Mouse (Mus musculus): Measurements from ENCODE around the gene 4930452B06Rik. TPM values are rescaled to one million over a fixed set of nuclear protein-coding genes. Genes with fewer than 3 reads are reported as not detected.

The 4930452B06Rik gene
- polyA plus RNA-seq, 1 experiment from 2014 or later, result 11.1 TPM

GRCm38 (mm10) chr14:8503345-8503744 lies 162.7 kb downstream of the 4930452B06Rik start:
- no peaks in the 10 kb centered on the region for H3K4me1 ChIP-seq (ENCODE audit: insufficient read depth, low read length)
- no peaks in the 10 kb centered on the region for H3K9me3 ChIP-seq (ENCODE audit: low read length)
- H3K27me3 ChIP-seq (ENCODE audit: insufficient read depth, low read length), result no peaks in the 10 kb centered on the region
- 88% methylated on average over 3 of the region's 3 CpGs for WGBS
- no peaks in the 10 kb centered on the region for H3K36me3 ChIP-seq (ENCODE audit: insufficient read depth, low read length)
- no peak overlapping the region for H3K27ac ChIP-seq (ENCODE audit: low read length)
- no peak for ATAC-seq (ENCODE audit: low FRiP score, low TSS enrichment)
- no peak overlapping the region for H3K4me2 ChIP-seq (replicated peaks; ENCODE audit: low read depth, low read length)
- no peak overlapping the region for H3K4me3 ChIP-seq (ENCODE audit: low read length)
- H3K9ac ChIP-seq (replicated peaks; ENCODE audit: low read length), result no peak overlapping the region

- Histone ChIP-seq H3K27me3 (ENCODE audit: insufficient read depth, low read length) (no peaks in the 10 kb centered on the region), H3K9ac (replicated peaks; ENCODE audit: low read length) (no peak overlapping the region), H3K4me1 (ENCODE audit: insufficient read depth, low read length) (no peaks in the 10 kb centered on the region), H3K4me3 (ENCODE audit: low read length) (no peak overlapping the region), H3K9me3 (ENCODE audit: low read length) (no peaks in the 10 kb centered on the region), H3K36me3 (ENCODE audit: insufficient read depth, low read length) (no peaks in the 10 kb centered on the region), H3K4me2 (replicated peaks; ENCODE audit: low read depth, low read length) (no peak overlapping the region), H3K27ac (ENCODE audit: low read length) (no peak overlapping the region)
- ATAC-seq (ENCODE audit: low FRiP score, low TSS enrichment), result no peak
- 92% methylated on average over 5 of the region's 5 CpGs for WGBS
Observed at GRCm38 (mm10) chr14:8502496-8502895, 163.5 kb downstream of the 4930452B06Rik start.

- Histone ChIP-seq H3K9ac (replicated peaks; ENCODE audit: low read length) (no peak overlapping the region), H3K27ac (ENCODE audit: low read length) (no peak overlapping the region), H3K9me3 (ENCODE audit: low read length) (no peaks in the 10 kb centered on the region), H3K27me3 (ENCODE audit: insufficient read depth, low read length) (no peaks in the 10 kb centered on the region), H3K4me3 (ENCODE audit: low read length) (no peak overlapping the region), H3K4me2 (replicated peaks; ENCODE audit: low read depth, low read length) (no peak overlapping the region), H3K36me3 (ENCODE audit: insufficient read depth, low read length) (no peaks in the 10 kb centered on the region), H3K4me1 (ENCODE audit: insufficient read depth, low read length) (no peaks in the 10 kb centered on the region)
- no peak for ATAC-seq (ENCODE audit: low FRiP score, low TSS enrichment)
- 75% methylated on average over 2 of the region's 2 CpGs for WGBS
Observed at GRCm38 (mm10) chr14:8495691-8496090, 170.3 kb downstream of the 4930452B06Rik start.

DNA sequence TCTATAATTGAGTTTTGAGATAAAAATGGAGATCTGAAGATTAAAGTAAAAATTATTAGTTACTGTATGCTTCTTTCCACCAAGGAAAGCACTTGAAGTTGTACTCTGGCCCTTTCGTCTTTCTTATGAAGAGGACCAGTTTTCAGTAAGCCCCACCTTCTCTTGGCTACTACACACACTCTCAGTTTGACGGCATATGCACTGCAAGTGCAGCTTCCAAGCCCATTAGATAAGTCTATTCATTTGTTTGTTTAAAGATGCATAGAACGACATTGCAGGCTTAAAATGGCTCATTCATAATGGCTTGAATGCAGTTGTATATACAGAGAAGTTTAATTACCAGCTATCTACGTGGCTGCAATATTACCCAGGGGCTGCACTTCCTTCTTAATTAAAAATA lies 171.1 kb downstream of the 4930452B06Rik start:
- H3K4me3 ChIP-seq (ENCODE audit: low read length), result no peak overlapping the region
- H3K4me2 ChIP-seq (replicated peaks; ENCODE audit: low read depth, low read length), result no peak overlapping the region
- H3K9ac ChIP-seq (replicated peaks; ENCODE audit: low read length), result no peak overlapping the region
- no peaks in the 10 kb centered on the region for H3K27me3 ChIP-seq (ENCODE audit: insufficient read depth, low read length)
- no peak overlapping the region for H3K27ac ChIP-seq (ENCODE audit: low read length)
- WGBS, result 81% methylated on average over 4 of the region's 4 CpGs
- no peak for ATAC-seq (ENCODE audit: low FRiP score, low TSS enrichment)
- H3K4me1 ChIP-seq (ENCODE audit: insufficient read depth, low read length), result no peaks in the 10 kb centered on the region
- no peaks in the 10 kb centered on the region for H3K36me3 ChIP-seq (ENCODE audit: insufficient read depth, low read length)
- H3K9me3 ChIP-seq (ENCODE audit: low read length), result no peaks in the 10 kb centered on the region

DNA sequence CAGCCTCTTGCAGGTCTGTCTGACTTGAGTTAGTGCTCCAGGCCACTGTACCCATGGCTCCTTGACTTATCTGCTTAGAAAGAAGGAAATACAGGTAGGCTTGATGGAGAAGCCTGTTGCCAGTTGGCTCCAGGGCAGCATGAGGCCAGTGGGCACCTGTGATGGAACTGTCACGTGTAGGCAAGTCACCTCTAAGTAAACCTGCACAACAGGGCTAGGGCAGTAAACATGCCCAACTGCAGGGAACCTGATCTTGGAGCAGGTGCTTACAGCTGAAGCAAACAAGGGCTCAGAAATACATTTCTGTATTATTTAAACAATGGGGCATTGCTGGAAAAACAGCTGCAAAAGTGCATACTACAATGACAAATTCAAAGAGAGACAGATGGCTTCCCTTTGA lies 171.8 kb downstream of the 4930452B06Rik start:
- Histone ChIP-seq H3K4me2 (replicated peaks; ENCODE audit: low read depth, low read length) (no peak overlapping the region), H3K27me3 (ENCODE audit: insufficient read depth, low read length) (no peaks in the 10 kb centered on the region), H3K9ac (replicated peaks; ENCODE audit: low read length) (no peak overlapping the region), H3K36me3 (ENCODE audit: insufficient read depth, low read length) (no peaks in the 10 kb centered on the region), H3K9me3 (ENCODE audit: low read length) (no peaks in the 10 kb centered on the region), H3K4me1 (ENCODE audit: insufficient read depth, low read length) (no peaks in the 10 kb centered on the region), H3K27ac (ENCODE audit: low read length) (no peak overlapping the region), H3K4me3 (ENCODE audit: low read length) (no peak overlapping the region)
- 68% methylated on average over 1 of the region's 1 CpGs for WGBS
- ATAC-seq (ENCODE audit: low FRiP score, low TSS enrichment), result no peak

GRCm38 (mm10) chr14:8478098-8478497 lies 187.9 kb downstream of the 4930452B06Rik start:
- H3K27me3 ChIP-seq (ENCODE audit: insufficient read depth, low read length), result no peaks in the 10 kb centered on the region
- no peak for ATAC-seq (ENCODE audit: low FRiP score, low TSS enrichment)
- peaks cover 4% of the 10 kb centered on the region; the same call in 1 of the 2 replicates for H3K36me3 ChIP-seq (ENCODE audit: insufficient read depth, low read length)
- H3K4me3 ChIP-seq (ENCODE audit: low read length), result no peak overlapping the region
- H3K4me1 ChIP-seq (ENCODE audit: insufficient read depth, low read length), result no peaks in the 10 kb centered on the region
- H3K9ac ChIP-seq (replicated peaks; ENCODE audit: low read length), result no peak overlapping the region
- no peak overlapping the region for H3K27ac ChIP-seq (ENCODE audit: low read length)
- H3K4me2 ChIP-seq (replicated peaks; ENCODE audit: low read depth, low read length), result no peak overlapping the region
- peaks cover 7% of the 10 kb centered on the region; the same call in 1 of the 2 replicates for H3K9me3 ChIP-seq (ENCODE audit: low read length)
- WGBS, result 75% methylated on average over 5 of the region's 5 CpGs

DNA sequence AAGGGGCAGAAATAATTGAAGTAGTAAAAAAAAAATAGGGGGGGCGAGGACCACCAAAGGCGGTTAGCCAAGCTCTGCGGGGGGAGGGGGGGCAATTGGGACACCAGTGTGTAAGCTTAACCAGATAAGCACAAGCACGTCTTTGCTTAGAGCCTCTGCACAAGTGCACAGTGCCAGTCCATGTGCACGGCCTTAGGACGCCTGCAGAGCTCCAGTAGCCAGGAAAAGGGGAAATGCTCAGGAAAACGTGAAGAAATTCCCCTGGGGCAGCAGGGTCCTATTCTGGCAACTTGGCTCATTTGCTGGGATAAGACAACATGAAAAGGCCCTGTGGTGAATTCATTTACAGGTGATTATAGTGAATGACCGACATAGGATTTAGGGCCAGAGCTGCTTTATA lies 188.7 kb downstream of the 4930452B06Rik start:
- Histone ChIP-seq H3K4me2 (replicated peaks; ENCODE audit: low read depth, low read length) (no peak overlapping the region), H3K9ac (replicated peaks; ENCODE audit: low read length) (no peak overlapping the region), H3K27ac (ENCODE audit: low read length) (no peak overlapping the region), H3K4me3 (ENCODE audit: low read length) (no peak overlapping the region), H3K36me3 (ENCODE audit: insufficient read depth, low read length) (peaks cover 4% of the 10 kb centered on the region; the same call in 1 of the 2 replicates), H3K27me3 (ENCODE audit: insufficient read depth, low read length) (no peaks in the 10 kb centered on the region), H3K4me1 (ENCODE audit: insufficient read depth, low read length) (no peaks in the 10 kb centered on the region), H3K9me3 (ENCODE audit: low read length) (peaks cover 7% of the 10 kb centered on the region; the same call in 1 of the 2 replicates)
- WGBS, result 73% methylated on average over 8 of the region's 8 CpGs
- ATAC-seq (ENCODE audit: low FRiP score, low TSS enrichment), result no peak

DNA sequence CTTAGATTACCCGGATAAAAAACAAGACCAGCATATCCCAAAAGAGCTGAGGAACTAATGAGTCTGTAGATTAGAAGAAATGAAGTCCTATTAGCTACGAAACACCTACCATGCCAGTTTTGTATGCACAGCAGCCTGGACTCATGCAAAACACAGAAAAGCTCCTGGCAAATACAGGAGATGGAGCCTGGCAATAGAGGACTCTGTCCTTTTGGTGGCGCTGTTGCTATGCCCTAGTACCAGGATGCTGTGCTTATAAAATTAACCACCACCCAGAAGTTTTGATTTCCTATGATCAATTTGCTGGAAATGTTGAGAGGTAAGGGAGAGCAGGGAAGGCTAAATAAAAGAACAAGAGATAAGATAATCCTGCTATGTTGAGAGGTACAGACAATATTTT lies 189.4 kb downstream of the 4930452B06Rik start:
- 67% methylated on average over 3 of the region's 3 CpGs for WGBS
- Histone ChIP-seq H3K9ac (replicated peaks; ENCODE audit: low read length) (no peak overlapping the region), H3K9me3 (ENCODE audit: low read length) (peaks cover 7% of the 10 kb centered on the region; the same call in 1 of the 2 replicates), H3K27me3 (ENCODE audit: insufficient read depth, low read length) (no peaks in the 10 kb centered on the region), H3K27ac (ENCODE audit: low read length) (no peak overlapping the region), H3K4me2 (replicated peaks; ENCODE audit: low read depth, low read length) (no peak overlapping the region), H3K4me3 (ENCODE audit: low read length) (no peak overlapping the region), H3K4me1 (ENCODE audit: insufficient read depth, low read length) (no peaks in the 10 kb centered on the region), H3K36me3 (ENCODE audit: insufficient read depth, low read length) (peaks cover 4% of the 10 kb centered on the region; the same call in 1 of the 2 replicates)
- ATAC-seq (ENCODE audit: low FRiP score, low TSS enrichment), result no peak

- Histone ChIP-seq H3K4me3 (ENCODE audit: low read length) (no peak overlapping the region), H3K4me1 (ENCODE audit: insufficient read depth, low read length) (no peaks in the 10 kb centered on the region), H3K4me2 (replicated peaks; ENCODE audit: low read depth, low read length) (no peak overlapping the region), H3K9ac (replicated peaks; ENCODE audit: low read length) (no peak overlapping the region), H3K36me3 (ENCODE audit: insufficient read depth, low read length) (peaks cover 4% of the 10 kb centered on the region; the same call in 1 of the 2 replicates), H3K27ac (ENCODE audit: low read length) (no peak overlapping the region), H3K9me3 (ENCODE audit: low read length) (peaks cover 7% of the 10 kb centered on the region; the same call in 1 of the 2 replicates), H3K27me3 (ENCODE audit: insufficient read depth, low read length) (no peaks in the 10 kb centered on the region)
- no peak for ATAC-seq (ENCODE audit: low FRiP score, low TSS enrichment)
- 77% methylated on average over 5 of the region's 5 CpGs for WGBS
Observed at GRCm38 (mm10) chr14:8475851-8476250, 190.2 kb downstream of the 4930452B06Rik start.

DNA sequence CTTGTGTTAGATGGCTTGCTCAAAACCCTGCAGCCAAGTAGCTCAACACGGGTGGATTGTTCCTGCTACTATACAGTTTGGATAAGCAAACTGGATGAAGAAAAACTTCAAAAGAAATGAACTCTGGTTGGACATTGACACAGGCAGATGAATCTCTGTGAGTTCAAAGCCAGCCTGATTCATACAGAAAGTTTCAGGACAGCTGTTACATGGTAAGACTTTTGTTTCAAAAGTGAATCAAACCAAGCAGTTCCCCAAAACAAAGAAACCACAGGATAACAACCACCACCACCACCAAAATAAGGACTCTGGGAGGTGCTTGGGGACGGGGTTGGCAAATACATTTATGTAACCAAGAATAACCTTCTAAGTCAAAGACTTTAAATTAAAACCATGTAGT lies 193.2 kb downstream of the 4930452B06Rik start:
- ATAC-seq (ENCODE audit: low FRiP score, low TSS enrichment), result no peak
- Histone ChIP-seq H3K27ac (ENCODE audit: low read length) (no peak overlapping the region), H3K36me3 (ENCODE audit: insufficient read depth, low read length) (no peaks in the 10 kb centered on the region), H3K4me3 (ENCODE audit: low read length) (no peak overlapping the region), H3K9me3 (ENCODE audit: low read length) (no peaks in the 10 kb centered on the region), H3K4me1 (ENCODE audit: insufficient read depth, low read length) (no peaks in the 10 kb centered on the region), H3K4me2 (replicated peaks; ENCODE audit: low read depth, low read length) (no peak overlapping the region), H3K27me3 (ENCODE audit: insufficient read depth, low read length) (no peaks in the 10 kb centered on the region), H3K9ac (replicated peaks; ENCODE audit: low read length) (no peak overlapping the region)
- 75% methylated on average over 2 of the region's 2 CpGs for WGBS

All from kidney, embryonic 16.5 days (tissue).